Mouse (Mus musculus) midbrain, embryonic 12.5 days (tissue): ENCODE data around the gene Asb13. TPM values are rescaled to one million over a fixed set of nuclear protein-coding genes. Genes with fewer than 3 reads are reported as not detected.

ENCODE experiments used
- polyA plus RNA-seq: library from polyadenylated mRNA; unstranded; fragments of >200 nt; fragmentation: Nextera tagmentation; extraction: Ambion mirVana; gene quantifications from 2 replicates; pipeline ENCODE4 v1.2.1, GENCODE M21; 2016

The Asb13 gene
- polyA plus RNA-seq, 1 experiment from 2014 or later: 13.2 TPM

Other genes starting within 250 kb of the Asb13 start
- gene Gdi2, start 96.0 kb upstream of the Asb13 start, polyA plus RNA-seq: 416 and 429 TPM in 2 replicates
- gene Fam208b, start 22.9 kb upstream of the Asb13 start, polyA plus RNA-seq: 27.2 and 28.8 TPM in 2 replicates
- gene Calml3, start 170.3 kb downstream of the Asb13 start, polyA plus RNA-seq: not detected in 2 replicates
- gene Calm4, start 203.7 kb downstream of the Asb13 start, polyA plus RNA-seq: not detected in 2 replicates
- not detected in 2 replicates for gene Calm5, start 220.1 kb downstream of the Asb13 start, polyA plus RNA-seq